In the genomic region with DNA sequence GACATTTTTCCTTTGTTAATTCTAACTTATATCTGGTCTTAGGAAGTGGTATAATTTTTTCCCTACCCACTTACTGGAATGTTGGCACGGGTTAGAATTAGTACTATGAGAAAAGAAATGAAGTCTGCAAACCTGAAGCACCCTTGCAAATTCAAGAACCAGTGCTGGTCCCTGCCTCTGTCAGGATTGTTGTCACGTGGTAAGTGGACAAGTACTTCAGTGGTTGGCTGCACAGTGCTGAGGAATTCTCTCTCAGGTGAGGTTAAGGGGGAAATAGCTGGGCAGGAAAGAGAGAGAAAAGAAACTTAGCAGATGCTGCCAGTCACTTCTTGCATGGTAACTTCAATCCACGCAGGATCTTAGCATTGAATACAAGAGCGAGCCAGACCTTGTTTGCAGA, we compare ENCODE assay signal across 21 mouse cellular contexts.
"Had no signal": no experiment of that assay in that cellular context is flagged by ENCODE, and none has a peak within 500 bp of the region (broad histone marks: within the 10 kb centered on the region; RNA-seq: fewer than 3 reads in every experiment).

No protein-coding gene starts in this region.

- DNase-seq: kidney, adult 18-20 months; kidney, adult 9 months; kidney, postnatal 14 days; kidney, postnatal 4 days; left cerebral cortex, postnatal 4 days; liver; right cerebral cortex, adult 18-20 months; right cerebral cortex, postnatal 14 days; right cerebral cortex, postnatal 4 days; thymus, postnatal 25 days had no signal

- H3K9ac ChIP-seq: intestine, embryonic 15.5 days; limb, embryonic 13.5 days; liver, embryonic 12.5 days; liver, embryonic 15.5 days; midbrain, embryonic 12.5 days; midbrain, embryonic 15.5 days; neural tube, embryonic 12.5 days; neural tube, embryonic 15.5 days; stomach, embryonic 15.5 days had no signal

- H3K27me3 ChIP-seq: intestine, embryonic 15.5 days; limb, embryonic 13.5 days; liver, embryonic 12.5 days; liver, embryonic 15.5 days; midbrain, embryonic 12.5 days; midbrain, embryonic 15.5 days; neural tube, embryonic 12.5 days; neural tube, embryonic 15.5 days; stomach, embryonic 15.5 days had no signal

- ATAC-seq: hindbrain, embryonic 16.5 days; intestine, embryonic 15.5 days; midbrain, embryonic 15.5 days had no signal

- H3K36me3 ChIP-seq: intestine, embryonic 15.5 days; liver, embryonic 12.5 days; liver, embryonic 15.5 days; midbrain, embryonic 15.5 days; stomach, embryonic 15.5 days had no signal

- H3K9me3 ChIP-seq: intestine, embryonic 15.5 days; limb, embryonic 13.5 days; liver, embryonic 12.5 days; liver, embryonic 15.5 days; midbrain, embryonic 12.5 days; midbrain, embryonic 15.5 days; neural tube, embryonic 12.5 days; neural tube, embryonic 15.5 days; stomach, embryonic 15.5 days had no signal

- H3K4me1 ChIP-seq: liver, embryonic 15.5 days had no signal

- H3K27ac ChIP-seq: intestine, embryonic 15.5 days; limb, embryonic 13.5 days; liver, embryonic 12.5 days; liver, embryonic 15.5 days; macrophage; midbrain, embryonic 12.5 days; midbrain, embryonic 15.5 days; neural tube, embryonic 12.5 days; neural tube, embryonic 15.5 days; stomach, embryonic 15.5 days had no signal

- H3K4me2 ChIP-seq: intestine, embryonic 15.5 days; limb, embryonic 13.5 days; liver, embryonic 12.5 days; liver, embryonic 15.5 days; midbrain, embryonic 12.5 days; midbrain, embryonic 15.5 days; neural tube, embryonic 12.5 days; neural tube, embryonic 15.5 days; stomach, embryonic 15.5 days had no signal

- H3K4me3 ChIP-seq: intestine, embryonic 15.5 days; limb, embryonic 13.5 days; liver, embryonic 12.5 days; liver, embryonic 15.5 days; midbrain, embryonic 12.5 days; midbrain, embryonic 15.5 days; neural tube, embryonic 12.5 days; neural tube, embryonic 15.5 days; stomach, embryonic 15.5 days had no signal
